Mouse (Mus musculus) MEL (cell line): Measurements from ENCODE around the gene Bgn. TPM values are rescaled to one million over a fixed set of nuclear protein-coding genes. Genes with fewer than 3 reads are reported as not detected.

Source experiments
- DNase-seq: peaks from one replicate; pipeline ENCODE4 v3.0.0; 2011; ENCODE audit warnings: low read depth, low spot score
- H3K27ac ChIP-seq: 2 replicates; pipeline ENCODE4 v1.5.1; 2012; ENCODE audit warnings: low read depth, mild to moderate bottlenecking, control low read depth, low read length, moderate library complexity; ENCODE audit not compliant: control insufficient read depth
- H3K27me3 ChIP-seq, 2 experiments: fragments of 150-350 bp in 1 of 2; sonication (generic) in 1 of 2; 2 replicates each; pipeline ENCODE4 v1.6.1; 2012; ENCODE audit warnings: low read length in 2 of 2, mild to moderate bottlenecking in 2 of 2, improper control_type of control experiment in 1 of 2, moderate library complexity in 1 of 2; ENCODE audit not compliant: insufficient read depth in 2 of 2, control insufficient read depth in 1 of 2
- H3K36me3 ChIP-seq, 2 experiments: 2 replicates each; pipeline ENCODE4 v1.6.1; 2012 to 2014; ENCODE audit warnings: low read length in 2 of 2, improper control_type of control experiment in 1 of 2, inconsistent platforms in 1 of 2, mild to moderate bottlenecking in 1 of 2; ENCODE audit not compliant: insufficient read depth in 2 of 2, control insufficient read depth in 1 of 2
- H3K4me1 ChIP-seq, 2 experiments: fragments of 150-350 bp in 1 of 2; sonication (generic) in 1 of 2; 2 replicates each; pipeline ENCODE4 v1.6.1; 2012; ENCODE audit warnings: low read length in 2 of 2, improper control_type of control experiment in 1 of 2, mild to moderate bottlenecking in 1 of 2; ENCODE audit not compliant: insufficient read depth in 2 of 2, control insufficient read depth in 1 of 2
- H3K4me3 ChIP-seq, 2 experiments: fragments of 150-350 bp in 1 of 2; sonication (generic) in 1 of 2; 2 replicates each; pipeline ENCODE4 v1.5.1; 2012; ENCODE audit warnings: low read depth in 2 of 2, low read length in 2 of 2, mild to moderate bottlenecking in 2 of 2, moderate library complexity in 2 of 2, control low read depth in 1 of 2, improper control_type of control experiment in 1 of 2; ENCODE audit not compliant: control insufficient read depth in 1 of 2, insufficient read depth in 1 of 2
- H3K79me2 ChIP-seq: 2 replicates; pipeline ENCODE4 v1.6.1; 2012; ENCODE audit warnings: mild to moderate bottlenecking, low read length, moderate library complexity; ENCODE audit not compliant: control insufficient read depth, poor library complexity, insufficient read depth
- H3K9ac ChIP-seq: 2 replicates; pipeline ENCODE4 v1.6.1; 2012; ENCODE audit warnings: low read depth, mild to moderate bottlenecking, control low read depth, low read length, moderate library complexity; ENCODE audit not compliant: control insufficient read depth, poor library complexity, severe bottlenecking
- H3K9me3 ChIP-seq: fragments of 150-350 bp; sonication (generic); replicated peaks from 2 replicates; pipeline ENCODE4 v1.6.1; 2012; ENCODE audit warnings: mild to moderate bottlenecking, low read length, improper control_type of control experiment, moderate library complexity; ENCODE audit not compliant: insufficient read depth
- CHD1 ChIP-seq: IDR thresholded peaks from 2 replicates; pipeline ENCODE4 v1.6.1; 2012; ENCODE audit warnings: low read depth, mild to moderate bottlenecking, inconsistent platforms, low read length, improper control_type of control experiment
- CHD2 ChIP-seq: IDR thresholded peaks from 2 replicates; pipeline ENCODE4 v1.6.1; 2011; ENCODE audit warnings: low read length, improper control_type of control experiment
- E2F4 ChIP-seq: IDR thresholded peaks from 2 replicates; pipeline ENCODE4 v1.6.1; 2011; ENCODE audit warnings: low read depth, low read length, improper control_type of control experiment, borderline replicate concordance
- ELF1 ChIP-seq: IDR thresholded peaks from 2 replicates; pipeline ENCODE4 v1.6.1; 2014; ENCODE audit warnings: low read depth, mild to moderate bottlenecking, inconsistent platforms, low read length, improper control_type of control experiment, moderate library complexity
- ETS1 ChIP-seq: IDR thresholded peaks from 2 replicates; pipeline ENCODE4 v1.6.1; 2012; ENCODE audit warnings: low read depth, mild to moderate bottlenecking, inconsistent platforms, low read length, improper control_type of control experiment, moderate library complexity
- GABPA ChIP-seq: IDR thresholded peaks from 2 replicates; pipeline ENCODE4 v1.6.1; 2012; ENCODE audit warnings: low read depth, mild to moderate bottlenecking, inconsistent platforms, low read length, improper control_type of control experiment, moderate library complexity
- GATA1 ChIP-seq: IDR thresholded peaks from 2 replicates; pipeline ENCODE4 v1.6.1; 2011; ENCODE audit warnings: low read depth, low read length, improper control_type of control experiment
- KAT2A ChIP-seq: conservative IDR thresholded peaks from 2 replicates; pipeline ENCODE4 v1.6.1; 2012; ENCODE audit warnings: low read depth, low read length, improper control_type of control experiment, inconsistent platforms
- MAFK ChIP-seq: IDR thresholded peaks from 2 replicates; pipeline ENCODE4 v1.6.1; 2011; ENCODE audit warnings: low read depth, mild to moderate bottlenecking, low read length, improper control_type of control experiment, borderline replicate concordance
- MEF2A ChIP-seq: IDR thresholded peaks from 2 replicates; pipeline ENCODE4 v1.6.1; 2014; ENCODE audit warnings: low read depth, mild to moderate bottlenecking, inconsistent platforms, low read length, improper control_type of control experiment; ENCODE audit not compliant: poor library complexity, insufficient replicate concordance, severe bottlenecking; ENCODE audit errors: extremely low read depth
- MXI1 ChIP-seq: IDR thresholded peaks from 2 replicates; pipeline ENCODE4 v1.6.1; 2011; ENCODE audit warnings: mild to moderate bottlenecking, low read depth, low read length, improper control_type of control experiment
- MYB ChIP-seq: IDR thresholded peaks from 2 replicates; pipeline ENCODE4 v1.6.1; 2011; ENCODE audit warnings: mild to moderate bottlenecking, low read depth, low read length, improper control_type of control experiment
- MYC ChIP-seq: IDR thresholded peaks from 2 replicates; pipeline ENCODE4 v1.6.1; 2011; ENCODE audit warnings: low read depth, mild to moderate bottlenecking, low read length, improper control_type of control experiment, moderate library complexity
- NELFE ChIP-seq: IDR thresholded peaks from 2 replicates; pipeline ENCODE4 v1.6.1; 2011; ENCODE audit warnings: low read depth, low read length, improper control_type of control experiment
- POLR2A ChIP-seq, 2 experiments: IDR thresholded peaks; 2 replicates each; pipeline ENCODE4 v1.6.1; 2011 to 2012; ENCODE audit warnings: low read length in 2 of 2, mild to moderate bottlenecking in 2 of 2, control low read depth in 1 of 2, improper control_type of control experiment in 1 of 2, low read depth in 1 of 2, moderate library complexity in 1 of 2; ENCODE audit not compliant: control insufficient read depth in 1 of 2, insufficient read depth in 1 of 2, poor library complexity in 1 of 2
- POLR2AphosphoS2 ChIP-seq: IDR thresholded peaks from 2 replicates; pipeline ENCODE4 v1.6.1; 2011; ENCODE audit warnings: low read length, improper control_type of control experiment
- RAD21 ChIP-seq: IDR thresholded peaks from 2 replicates; pipeline ENCODE4 v1.6.1; 2011; ENCODE audit warnings: mild to moderate bottlenecking, low read depth, low read length, improper control_type of control experiment
- SMC3 ChIP-seq: IDR thresholded peaks from 2 replicates; pipeline ENCODE4 v1.6.1; 2011; ENCODE audit warnings: low read depth, low read length, improper control_type of control experiment
- TBP ChIP-seq: IDR thresholded peaks from 2 replicates; pipeline ENCODE4 v1.8.0; 2011; ENCODE audit warnings: low read depth, low read length, improper control_type of control experiment
- UBTF ChIP-seq: IDR thresholded peaks from 2 replicates; pipeline ENCODE4 v1.6.1; 2012; ENCODE audit warnings: low read depth, mild to moderate bottlenecking, inconsistent platforms, low read length, improper control_type of control experiment, moderate library complexity, borderline replicate concordance; ENCODE audit not compliant: insufficient read depth
- USF1 ChIP-seq: IDR thresholded peaks from 2 replicates; pipeline ENCODE4 v1.6.1; 2014; ENCODE audit warnings: low read depth, mild to moderate bottlenecking, inconsistent platforms, low read length, improper control_type of control experiment, moderate library complexity
- ZC3H11A ChIP-seq: IDR thresholded peaks from 2 replicates; pipeline ENCODE4 v1.6.1; 2012; ENCODE audit warnings: low read depth, mild to moderate bottlenecking, inconsistent platforms, low read length, improper control_type of control experiment
- ZKSCAN1 ChIP-seq: IDR thresholded peaks from 2 replicates; pipeline ENCODE4 v1.6.1; 2012; ENCODE audit warnings: low read depth, mild to moderate bottlenecking, inconsistent platforms, low read length, improper control_type of control experiment, moderate library complexity
- ZMIZ1 ChIP-seq: IDR thresholded peaks from 2 replicates; pipeline ENCODE4 v1.6.1; 2012; ENCODE audit warnings: low read depth, mild to moderate bottlenecking, inconsistent platforms, low read length, improper control_type of control experiment, moderate library complexity
- ZNF384 ChIP-seq: IDR thresholded peaks from 2 replicates; pipeline ENCODE4 v1.6.1; 2012; ENCODE audit warnings: low read depth, mild to moderate bottlenecking, inconsistent platforms, low read length, improper control_type of control experiment
- polyA plus RNA-seq, 2 experiments: library from polyadenylated mRNA; stranded (reverse) in 1 of 2; unstranded in 1 of 2; fragments of >175 nt in 1 of 2; fragments of >200 nt in 1 of 2; gene quantifications; 2 replicates each; pipeline versions ENCODE4 v1.2.1 to v1.2.4; 2012; ENCODE audit warnings: low replicate concordance in 2 of 2, low read depth in 1 of 2; ENCODE audit not compliant: insufficient read length in 2 of 2, insufficient read depth in 1 of 2, missing spikeins in 1 of 2
- total RNA-seq: library from RNA; depleted of rRNA; stranded (reverse); fragments of 300-350 nt; gene quantifications from 2 replicates; pipeline ENCODE4 v1.2.3, GENCODE M21; 2012

Gene Bgn
- total and polyA plus RNA-seq, 3 experiments = not detected

DNA sequence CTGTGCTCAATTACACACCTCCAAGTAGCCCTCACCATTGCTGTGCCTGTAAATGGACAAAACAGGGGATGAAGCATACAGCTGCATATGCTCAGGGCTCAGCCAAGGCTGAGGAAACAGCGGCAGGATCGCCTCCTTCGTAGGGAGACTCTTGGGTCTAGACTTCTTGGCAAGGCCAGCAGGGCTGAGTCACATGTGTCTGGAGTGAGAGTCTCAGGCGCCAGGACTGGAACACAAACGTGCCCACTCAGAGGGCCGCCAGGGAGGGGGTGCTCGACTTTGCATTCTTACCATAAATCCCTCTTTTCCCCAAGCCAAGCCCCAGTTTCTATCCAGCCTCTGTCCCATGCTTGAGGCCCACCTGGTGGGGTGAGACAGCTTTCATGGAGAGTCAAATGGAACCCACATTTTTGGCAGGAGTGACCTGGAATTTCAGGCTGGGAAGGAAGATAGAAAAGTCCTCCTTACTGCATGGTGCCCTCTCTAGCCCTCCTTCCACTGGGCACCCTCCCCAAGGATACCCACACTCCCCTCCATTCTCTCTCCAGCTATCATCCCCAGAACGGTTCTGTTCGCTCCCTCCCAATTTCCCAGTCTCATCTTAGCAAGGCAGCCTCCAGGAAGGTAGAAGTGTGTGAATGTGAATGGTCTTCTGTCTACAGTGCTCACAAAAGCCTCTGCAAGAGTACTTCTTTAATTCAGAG, 17.8 kb upstream of the Bgn start:
- Histone ChIP-seq H3K4me3 (no peak overlapping the region), H3K9ac (no peak overlapping the region), H3K4me1 (no peaks in the 10 kb centered on the region), H3K36me3 (no peaks in the 10 kb centered on the region), H3K27ac (no peak overlapping the region), H3K9me3 (no peaks in the 10 kb centered on the region), H3K27me3 (no peaks in the 10 kb centered on the region; a peak in 1 of 4 replicates), H3K79me2 (no peaks in the 10 kb centered on the region)
- TF ChIP-seq ZC3H11A (no peak), POLR2A (IDR thresholded peaks at IDR 0.05; ENCODE audit: control insufficient read depth in 1 of 2, insufficient read depth in 1 of 2, low read depth in 1 of 2, low read length in 2 of 2, poor library complexity in 1 of 2) (no peak), MXI1 (no peak), CHD1 (no peak), SMC3 (no peak), ZMIZ1 (no peak), CHD2 (no peak), TBP (no peak)
- DNase-seq = no peak

DNA sequence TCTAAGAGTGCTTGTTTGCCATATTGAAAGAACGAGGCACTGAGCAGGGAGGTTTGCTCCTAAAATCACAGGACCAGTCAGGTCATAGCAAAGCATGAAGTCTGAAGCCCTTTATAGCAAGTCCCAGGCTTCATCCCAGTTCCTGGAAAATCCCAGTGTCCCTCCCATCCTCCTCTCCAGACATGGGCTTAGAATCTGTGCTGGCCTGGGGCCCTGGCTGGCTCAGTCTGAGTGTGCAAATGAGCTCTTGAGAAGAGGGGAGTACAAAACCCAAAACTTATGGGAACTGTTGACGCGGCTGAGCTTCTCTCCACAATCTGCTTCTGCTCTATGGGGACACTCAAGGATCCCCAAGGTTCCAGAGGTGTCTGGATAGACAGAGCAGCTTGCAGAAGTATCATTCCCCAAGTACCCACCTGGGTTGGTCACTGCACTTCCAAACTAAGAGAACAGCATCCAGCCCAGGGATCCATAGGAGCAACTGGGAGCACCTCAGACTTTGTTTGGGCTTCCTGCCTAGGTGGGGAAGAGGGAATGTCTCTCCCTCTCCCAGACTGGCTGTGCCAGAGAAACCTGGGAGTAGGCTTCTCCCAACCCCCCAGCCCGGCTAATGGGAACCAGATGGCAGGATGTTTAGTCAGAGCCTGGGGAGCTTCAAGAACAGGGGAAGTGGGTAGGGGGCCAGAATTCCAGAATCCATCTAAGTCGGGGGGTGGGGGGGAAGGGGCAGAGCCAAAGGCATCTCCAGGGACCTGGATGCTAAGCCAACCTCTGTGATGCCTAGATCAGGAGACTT, 15.8 kb upstream of the Bgn start:
- H3K9me3 ChIP-seq = no peaks in the 10 kb centered on the region
- H3K4me1 ChIP-seq = no peaks in the 10 kb centered on the region
- no peaks in the 10 kb centered on the region for H3K36me3 ChIP-seq
- no peaks in the 10 kb centered on the region for H3K79me2 ChIP-seq
- no peak overlapping the region for H3K9ac ChIP-seq
- no peak for DNase-seq
- no peak overlapping the region for H3K27ac ChIP-seq
- no peaks in the 10 kb centered on the region; a peak in 1 of 4 replicates for H3K27me3 ChIP-seq
- no peak overlapping the region for H3K4me3 ChIP-seq
- TF ChIP-seq MYB = no peak
- no peak for TF ChIP-seq ETS1
- no peak for TF ChIP-seq RAD21
- TF ChIP-seq SMC3 = no peak
- no peak for TF ChIP-seq ZMIZ1
- TF ChIP-seq GATA1 = no peak
- TF ChIP-seq NELFE = no peak
- no peak for TF ChIP-seq KAT2A
- no peak for TF ChIP-seq ELF1
- TF ChIP-seq E2F4 = no peak
- TF ChIP-seq ZKSCAN1 = no peak
- TF ChIP-seq GABPA = no peak
- no peak for TF ChIP-seq MYC
- no peak for TF ChIP-seq TBP
- no peak for TF ChIP-seq ZNF384
- no peak for TF ChIP-seq POLR2AphosphoS2
- no peak for TF ChIP-seq MAFK
- TF ChIP-seq MEF2A = no peak
- TF ChIP-seq USF1 = no peak
- TF ChIP-seq UBTF = no peak
